Mouse (Mus musculus) stomach, postnatal 0 days (tissue): ENCODE results near the gene Spag6. TPM values are rescaled to one million over a fixed set of nuclear protein-coding genes. Genes with fewer than 3 reads are reported as not detected.

Experiments
- ATAC-seq: fragments of 200-750 bp; cut with Nextera tagmentation; 2 replicates; pipeline ENCODE4 v1.8.0; 2017; ENCODE audit not compliant: low FRiP score, low TSS enrichment
- DNase-seq: peaks from one replicate; pipeline ENCODE4 v3.0.0-alpha.2; 2016; ENCODE audit warnings: low spot score
- H3K27ac ChIP-seq: fragments of 300-500 bp; sonication (generic); replicated peaks from 2 replicates; pipeline ENCODE4 v1.5.1; 2014; ENCODE audit warnings: mild to moderate bottlenecking, control low read depth
- H3K27me3 ChIP-seq: fragments of 300-500 bp; sonication (generic); 2 replicates; pipeline ENCODE4 v1.6.1; 2014; ENCODE audit warnings: low read length; ENCODE audit not compliant: control insufficient read depth, insufficient read depth
- H3K36me3 ChIP-seq: fragments of 300-500 bp; sonication (generic); 2 replicates; pipeline ENCODE4 v1.6.1; 2014; ENCODE audit warnings: low read length, mixed read lengths; ENCODE audit not compliant: control insufficient read depth, insufficient read depth
- H3K4me1 ChIP-seq: fragments of 300-500 bp; sonication (generic); replicated peaks from 2 replicates; pipeline ENCODE4 v1.6.1; 2014; ENCODE audit warnings: antibody characterized with exemption; ENCODE audit not compliant: control insufficient read depth, insufficient read depth
- H3K4me2 ChIP-seq: fragments of 300-500 bp; sonication (generic); replicated peaks from 2 replicates; pipeline ENCODE4 v1.6.1; 2014; ENCODE audit warnings: low read depth, mild to moderate bottlenecking, control low read depth, moderate library complexity
- H3K4me3 ChIP-seq: fragments of 300-500 bp; sonication (generic); 2 replicates; pipeline ENCODE4 v1.5.1; 2014; ENCODE audit warnings: low read depth, low read length, control low read depth
- H3K9ac ChIP-seq: fragments of 300-500 bp; sonication (generic); 2 replicates; pipeline ENCODE4 v1.6.1; 2014; ENCODE audit warnings: mild to moderate bottlenecking, low read length, control low read depth, mixed read lengths
- H3K9me3 ChIP-seq: fragments of 300-500 bp; sonication (generic); 2 replicates; pipeline ENCODE4 v1.6.1; 2016; ENCODE audit warnings: low read length; ENCODE audit not compliant: control insufficient read depth
- CTCF ChIP-seq: IDR thresholded peaks from 2 replicates; pipeline ENCODE4 v1.5.1; 2016; ENCODE audit warnings: antibody characterized with exemption, low read depth, mild to moderate bottlenecking, moderate library complexity
- EP300 ChIP-seq: optimal IDR thresholded peaks from 2 replicates; pipeline ENCODE3; 2016; ENCODE audit warnings: antibody characterized with exemption
- WGBS: fragments of 180-500 bp; shearing (Covaris S2); extraction: QIAGEN DNeasy Blood & Tissue Kit; methylation state at CpG from one replicate; pipeline ENCODE4 v1.1.7; 2014; 5-methylcytosine and 5-hydroxymethylcytosine counted together
- polyA plus RNA-seq: library from polyadenylated mRNA; unstranded; fragments of >200 nt; fragmentation: Nextera tagmentation; extraction: Ambion mirVana; gene quantifications from 2 replicates; pipeline ENCODE4 v1.2.1, GENCODE M21; 2015

The Spag6 gene
- polyA plus RNA-seq, 1 experiment from 2014 or later = 0.10 TPM

GRCm38 (mm10) chr2:18672766-18673164 is 21.1 kb upstream of the Spag6 start:
- Histone ChIP-seq H3K4me2 (peak overlapping the region; percentile 88), H3K4me1 (no peaks in the 10 kb centered on the region), H3K36me3 (no peaks in the 10 kb centered on the region), H3K27me3 (no peaks in the 10 kb centered on the region), H3K9me3 (no peaks in the 10 kb centered on the region), H3K27ac (peak overlapping the region; percentile 99), H3K9ac (peak overlapping the region; percentile 98), H3K4me3 (peak overlapping the region; percentile 90)
- TF ChIP-seq CTCF = no peak
- no peak for TF ChIP-seq EP300
- DNase-seq = no peak
- under 1% methylated on average over 11 of the region's 11 CpGs for WGBS
- no peak for ATAC-seq

DNA sequence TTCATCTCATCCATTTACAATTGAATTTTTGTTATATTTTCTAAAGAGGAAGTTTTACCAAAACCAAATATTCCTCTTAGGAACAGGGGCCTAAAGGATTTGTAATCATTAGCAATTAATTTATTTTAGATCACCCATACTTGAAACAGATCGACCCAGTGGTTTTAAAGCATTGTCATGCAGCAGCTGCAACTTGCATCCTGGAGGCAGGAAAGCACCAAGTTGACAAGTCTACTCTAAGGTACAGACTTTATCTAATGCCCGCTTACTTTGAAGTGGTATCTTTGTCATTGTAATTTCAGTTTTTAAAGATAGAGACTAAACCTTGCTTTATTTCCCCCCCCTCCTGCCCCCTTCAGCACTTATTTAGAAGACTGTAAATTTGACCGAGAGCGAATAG is 20.1 kb upstream of the Spag6 start:
- Histone ChIP-seq H3K4me1 (no peaks in the 10 kb centered on the region), H3K4me2 (no peak overlapping the region), H3K4me3 (no peak overlapping the region), H3K27me3 (no peaks in the 10 kb centered on the region), H3K27ac (no peak overlapping the region), H3K9ac (no peak overlapping the region), H3K9me3 (no peaks in the 10 kb centered on the region), H3K36me3 (no peaks in the 10 kb centered on the region)
- WGBS = 73% methylated on average over 4 of the region's 4 CpGs
- ATAC-seq = no peak
- no peak for TF ChIP-seq CTCF
- no peak for TF ChIP-seq EP300
- DNase-seq = no peak

GRCm38 (mm10) chr2:18674193-18674902 is 19.5 kb upstream of the Spag6 start:
- 82% methylated on average over 4 of the region's 4 CpGs for WGBS
- H3K4me1 ChIP-seq = no peaks in the 10 kb centered on the region
- ATAC-seq (no peak), DNase-seq (no peak)
- H3K36me3 ChIP-seq = no peaks in the 10 kb centered on the region
- H3K9ac ChIP-seq = no peak overlapping the region
- H3K27ac ChIP-seq = no peak overlapping the region
- no peaks in the 10 kb centered on the region for H3K27me3 ChIP-seq
- no peak overlapping the region for H3K4me2 ChIP-seq
- no peak overlapping the region for H3K4me3 ChIP-seq
- TF ChIP-seq CTCF = no peak
- no peak for TF ChIP-seq EP300
- no peaks in the 10 kb centered on the region for H3K9me3 ChIP-seq

- Histone ChIP-seq H3K9me3 (no peaks in the 10 kb centered on the region), H3K9ac (peak overlapping the region; percentile 95), H3K4me1 (peaks cover under 1% of the 10 kb centered on the region), H3K27ac (peak overlapping the region; percentile 95), H3K4me3 (peak overlapping the region; percentile 81), H3K36me3 (no peaks in the 10 kb centered on the region), H3K4me2 (peak overlapping the region; percentile 82), H3K27me3 (no peaks in the 10 kb centered on the region)
- ATAC-seq = no peak
- TF ChIP-seq CTCF (no peak), EP300 (no peak)
- DNase-seq = no peak
- WGBS = 19% methylated on average over 40 of the region's 42 CpGs
Measured at GRCm38 (mm10) chr2:18675681-18676456, 18.0 kb upstream of the Spag6 start.

DNA sequence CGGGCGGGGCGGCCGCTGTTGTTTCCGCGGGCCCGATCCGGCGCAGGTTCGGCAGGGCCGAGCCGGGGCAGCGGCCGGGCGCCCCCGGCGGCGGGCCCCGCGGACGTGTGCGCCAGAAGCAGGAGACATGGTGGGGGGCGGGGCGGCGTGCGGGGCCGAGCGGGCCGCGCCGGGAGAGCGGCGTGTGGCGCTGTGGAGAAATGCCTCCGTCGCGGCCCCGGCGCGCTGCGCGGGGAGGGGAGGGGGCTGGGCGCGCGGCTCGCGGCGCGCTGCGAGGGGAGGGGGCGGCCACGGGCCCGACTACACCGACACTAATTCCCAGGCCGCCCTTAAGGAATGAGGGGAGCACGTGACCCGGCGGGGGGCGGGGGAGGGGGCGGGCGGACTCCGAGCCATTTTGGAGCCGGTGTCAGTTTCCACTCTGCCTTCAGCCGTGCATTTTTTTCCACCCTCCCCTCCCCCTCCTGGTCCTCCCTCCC is 17.3 kb upstream of the Spag6 start:
- H3K4me1 ChIP-seq = peaks cover 3% of the 10 kb centered on the region
- peak overlapping the region; percentile 95 for H3K9ac ChIP-seq
- peak; percentile 95 for DNase-seq
- H3K9me3 ChIP-seq = no peaks in the 10 kb centered on the region
- TF ChIP-seq EP300 (no peak), CTCF (peak; percentile 4; the same call in 1 of the 2 replicates)
- H3K27me3 ChIP-seq = no peaks in the 10 kb centered on the region
- peak overlapping the region; percentile 81 for H3K4me3 ChIP-seq
- peak; percentile 84 for ATAC-seq
- no peaks in the 10 kb centered on the region for H3K36me3 ChIP-seq
- H3K27ac ChIP-seq = peak overlapping the region; percentile 95
- peak overlapping the region; percentile 82 for H3K4me2 ChIP-seq
- 0% methylated on average over 14 of the region's 64 CpGs for WGBS
